Mouse (Mus musculus) heart, postnatal 0 days (tissue): Measurements from ENCODE around the gene Prkg1.

ENCODE experiments used
- CTCF ChIP-seq: IDR thresholded peaks from 2 replicates; pipeline ENCODE4 v1.5.1; 2016; ENCODE audit warnings: antibody characterized with exemption, control low read depth, low read depth
- EP300 ChIP-seq: IDR thresholded peaks from 2 replicates; pipeline ENCODE4 v1.6.1; 2016; ENCODE audit warnings: antibody characterized with exemption, low read depth

- TF ChIP-seq EP300 (no peak), CTCF (no peak)
Measured at GRCm38 (mm10) chr19:31340898-31341297, 423.9 kb downstream of the Prkg1 start.
